In genomic region chr1:119422460-119423015, GRCm38 (mm10) we compare ENCODE assay signal across 7 mouse cellular contexts. TPM values are rescaled to one million over a fixed set of nuclear protein-coding genes. Genes with fewer than 3 reads are reported as not detected.
A peak's percentile ranks its signal among the peaks of the same experiment; 100 is the strongest.
DNase-seq lines count a peak whose midpoint lies in the region; ATAC-seq and TF ChIP-seq lines count a peak whose summit lies in the region.

No protein-coding gene starts in this region.

- no peak for TF ChIP-seq CTCF in E14TG2a.4 (conservative IDR thresholded peaks at IDR 0.05; ENCODE audit: low read length)
- TF ChIP-seq CTCF in small intestine, adult 2 months (IDR thresholded peaks at IDR 0.05; ENCODE audit: extremely low read depth, insufficient read length, insufficient replicate concordance, low read depth, low read length) = no peak

- H3K9ac ChIP-seq in heart, embryonic 14.5 days (ENCODE audit: low read length) = peak overlapping the region; percentile 68
- no peak overlapping the region for H3K9ac ChIP-seq in liver, embryonic 11.5 days (ENCODE audit: low read depth, low read length)

- no peak for ATAC-seq in heart, embryonic 14.5 days (ENCODE audit: insufficient number of reproducible peaks, insufficient read depth, low FRiP score, low read depth)
- ATAC-seq in liver, embryonic 11.5 days (replicated peaks; ENCODE audit: low FRiP score) = no peak

- H3K4me3 ChIP-seq in E14TG2a.4 (replicated peaks; ENCODE audit: low read length) = peak overlapping the region; percentile 88
- peak overlapping the region; percentile 60 to 74 for H3K4me3 ChIP-seq in heart, embryonic 14.5 days (ENCODE audit: control insufficient read depth in 1 of 2, insufficient read depth in 1 of 2, low read depth in 1 of 2, low read length in 2 of 2)
- peak overlapping the region; percentile 60 for H3K4me3 ChIP-seq in liver, embryonic 11.5 days (ENCODE audit: low read depth, low read length)
- H3K4me3 ChIP-seq in small intestine, adult 2 months (ENCODE audit: low read depth, low read length) = peak overlapping the region; percentile 64

- no peaks in the 10 kb centered on the region for H3K9me3 ChIP-seq in E14TG2a.4 (ENCODE audit: low read length)
- no peaks in the 10 kb centered on the region for H3K9me3 ChIP-seq in heart, embryonic 14.5 days (ENCODE audit: control insufficient read depth, low read length)
- no peaks in the 10 kb centered on the region for H3K9me3 ChIP-seq in liver, embryonic 11.5 days (ENCODE audit: control insufficient read depth, low read length)

- peak overlapping the region; percentile 93 for H3K4me2 ChIP-seq in heart, embryonic 14.5 days (ENCODE audit: low read length)
- H3K4me2 ChIP-seq in liver, embryonic 11.5 days = peak overlapping the region; percentile 86

- TF ChIP-seq POLR2A in small intestine, adult 2 months (IDR thresholded peaks at IDR 0.05; ENCODE audit: low read depth, low read length) = no peak

- no peak overlapping the region for H3K27ac ChIP-seq in heart, embryonic 14.5 days (replicated peaks in 1 of 2; ENCODE audit: control insufficient read depth in 1 of 2, insufficient read depth in 1 of 2, low read depth in 2 of 2, low read length in 2 of 2)
- no peak overlapping the region for H3K27ac ChIP-seq in liver, embryonic 11.5 days (ENCODE audit: low read depth, low read length)
- H3K27ac ChIP-seq in small intestine, adult 2 months (ENCODE audit: insufficient read depth, low read depth, low read length) = no peak overlapping the region

- intact Hi-C loops in left cerebral cortex, postnatal 25 days (cut with DNase I) = loop anchor here (1.0 to 5.0 kb wide), 4 partner anchors 75 to 329 kb away; no protein-coding TSS in a partner anchor

- peaks cover 31% of the 10 kb centered on the region for H3K27me3 ChIP-seq in E14TG2a.4 (ENCODE audit: insufficient read depth, low read length)
- H3K27me3 ChIP-seq in heart, embryonic 14.5 days (ENCODE audit: control insufficient read depth, insufficient read depth, low read length) = peaks cover 60% of the 10 kb centered on the region
- peaks cover 73% of the 10 kb centered on the region for H3K27me3 ChIP-seq in liver, embryonic 11.5 days (replicated peaks; ENCODE audit: control insufficient read depth, insufficient read depth, low read length)
- H3K27me3 ChIP-seq in small intestine, adult 2 months (ENCODE audit: control insufficient read depth, insufficient read depth, low read length) = peaks cover 59% of the 10 kb centered on the region

- DNase-seq in 3134 (ENCODE audit: extremely low read depth, insufficient read length, low spot score) = peak; percentile 54
- DNase-seq in liver, embryonic 11.5 days (ENCODE audit: low spot score) = no peak
- no peak for DNase-seq in layer of hippocampus, adult 8-10 months (ENCODE audit: low spot score in 2 of 2)
- DNase-seq in left cerebral cortex, postnatal 25 days (ENCODE audit: low spot score in 2 of 2) = no peak

- under 1% methylated on average over 31 of the region's 32 CpGs for WGBS in heart, embryonic 14.5 days
- WGBS in liver, embryonic 11.5 days = 3% methylated on average over 31 of the region's 32 CpGs
- 3% methylated on average over 31 of the region's 32 CpGs for WGBS in small intestine, adult 2 months

- H3K4me1 ChIP-seq in E14TG2a.4 (replicated peaks; ENCODE audit: low read depth, low read length) = peaks cover 60% of the 10 kb centered on the region
- peaks cover 9 to 17% of the 10 kb centered on the region in 2 experiments; a peak in 2 of 4 replicates for H3K4me1 ChIP-seq in heart, embryonic 14.5 days (ENCODE audit: control insufficient read depth in 2 of 2, insufficient read depth in 2 of 2, low read length in 2 of 2)
- H3K4me1 ChIP-seq in liver, embryonic 11.5 days (replicated peaks; ENCODE audit: control insufficient read depth, insufficient read depth, low read length) = peaks cover 6% of the 10 kb centered on the region; the same call in 1 of the 2 replicates
- H3K4me1 ChIP-seq in small intestine, adult 2 months (ENCODE audit: control insufficient read depth, insufficient read depth, insufficient read length, low read length) = peaks cover 11% of the 10 kb centered on the region

- H3K36me3 ChIP-seq in E14TG2a.4 (ENCODE audit: insufficient read depth, low read length) = peaks cover 19% of the 10 kb centered on the region
- no peaks in the 10 kb centered on the region for H3K36me3 ChIP-seq in heart, embryonic 14.5 days (ENCODE audit: control insufficient read depth, insufficient read depth, low read length)
- no peaks in the 10 kb centered on the region for H3K36me3 ChIP-seq in liver, embryonic 11.5 days (ENCODE audit: control insufficient read depth, insufficient read depth, low read length)
- no peaks in the 10 kb centered on the region for H3K36me3 ChIP-seq in small intestine, adult 2 months (ENCODE audit: control insufficient read depth, insufficient read depth, low read length)

RNA-seq across cellular contexts. Expression of gene Inhbb, which starts 0.5 kb away (rescaled TPM):
- 0.39 and 0.47 TPM in 2 replicates for polyA plus RNA-seq in heart, embryonic 14.5 days (2014; fragmentation: Nextera tagmentation; extraction: Ambion mirVana)
- polyA plus RNA-seq in liver, embryonic 11.5 days (2014; fragmentation: Nextera tagmentation; extraction: Ambion mirVana) = 0.06 and 0.11 TPM in 2 replicates
- polyA plus RNA-seq in small intestine, adult 2 months (2012; rRNA removed) = 1.3 and 1.6 TPM in 2 replicates
- total RNA-seq in layer of hippocampus, adult 8-10 months (2022) = 1 to 10 TPM; 3.7 to 5.1 (median 4.6) TPM
- total RNA-seq in left cerebral cortex, postnatal 25 days (2021) = 1 to 10 TPM; 4.6 to 5.8 TPM
